Mouse (Mus musculus): ENCODE data around the gene Agtrap.

The Agtrap gene

DNA sequence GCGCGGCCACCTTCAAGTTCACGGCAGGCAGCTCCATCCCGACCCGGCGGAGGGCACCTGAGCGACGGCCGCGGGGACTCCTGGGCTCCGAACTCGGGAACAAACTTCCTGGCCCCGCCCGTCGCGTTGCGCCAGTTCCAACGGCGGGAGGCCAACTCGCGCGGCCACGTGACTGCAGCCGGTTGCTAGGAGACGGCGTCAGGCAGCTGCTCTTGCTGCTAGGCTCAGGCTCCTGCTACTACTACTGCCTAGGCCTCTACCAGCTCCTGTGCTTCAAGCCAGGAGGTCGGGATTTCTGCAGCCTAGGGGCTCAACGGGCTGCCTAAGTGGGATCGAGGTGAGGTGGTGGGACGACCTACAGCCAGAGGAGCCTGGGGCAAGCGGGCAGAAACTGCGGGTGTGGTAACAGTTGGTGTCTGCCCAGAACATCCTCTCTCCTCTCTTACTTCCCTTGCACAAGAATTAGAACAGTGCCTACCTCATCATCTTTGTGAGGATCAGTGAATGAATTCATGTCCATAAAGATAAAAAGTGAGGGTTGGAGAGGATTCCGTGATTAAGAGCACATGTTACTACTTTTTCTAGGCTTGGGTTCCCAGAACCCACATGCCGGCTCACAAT, at the start of gene Agtrap:
TSS of gene Agtrap (minus strand) at position 125 of the 621 bp plus-strand sequence.
- in situ Hi-C loops (cut with MboI; ENCODE audit: low sequenced_read_pairs) = no loop called here

DNA sequence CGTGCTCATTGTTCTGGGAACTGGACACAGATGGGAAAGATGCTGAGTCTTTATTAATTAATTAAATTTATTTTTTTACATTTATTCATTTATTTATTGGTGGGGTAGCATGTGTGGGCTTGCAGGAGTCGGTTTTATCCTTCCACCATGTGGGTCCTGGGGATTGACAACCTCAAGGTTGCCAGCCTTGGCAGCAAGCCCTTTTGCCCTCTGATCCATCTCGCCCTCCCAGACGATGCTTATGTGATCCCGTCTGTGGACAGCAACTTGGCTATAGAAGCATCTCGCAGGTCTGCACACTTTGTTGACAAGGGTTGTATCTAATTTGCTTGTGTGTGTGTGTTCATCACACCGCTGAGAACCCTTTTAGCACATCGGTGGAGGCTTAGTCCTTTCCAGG, 49.7 kb upstream of the Agtrap start:
- in situ Hi-C loops (cut with MboI; ENCODE audit: low sequenced_read_pairs) = no loop called here

- in situ Hi-C loops (cut with MboI; ENCODE audit: low sequenced_read_pairs) = no loop called here
Observed at GRCm38 (mm10) chr4:148134988-148135387, 47.2 kb upstream of the Agtrap start.

GRCm38 (mm10) chr4:148131497-148132081, 43.8 kb upstream of the Agtrap start:
- in situ Hi-C loops (cut with MboI; ENCODE audit: low sequenced_read_pairs) = no loop called here

DNA sequence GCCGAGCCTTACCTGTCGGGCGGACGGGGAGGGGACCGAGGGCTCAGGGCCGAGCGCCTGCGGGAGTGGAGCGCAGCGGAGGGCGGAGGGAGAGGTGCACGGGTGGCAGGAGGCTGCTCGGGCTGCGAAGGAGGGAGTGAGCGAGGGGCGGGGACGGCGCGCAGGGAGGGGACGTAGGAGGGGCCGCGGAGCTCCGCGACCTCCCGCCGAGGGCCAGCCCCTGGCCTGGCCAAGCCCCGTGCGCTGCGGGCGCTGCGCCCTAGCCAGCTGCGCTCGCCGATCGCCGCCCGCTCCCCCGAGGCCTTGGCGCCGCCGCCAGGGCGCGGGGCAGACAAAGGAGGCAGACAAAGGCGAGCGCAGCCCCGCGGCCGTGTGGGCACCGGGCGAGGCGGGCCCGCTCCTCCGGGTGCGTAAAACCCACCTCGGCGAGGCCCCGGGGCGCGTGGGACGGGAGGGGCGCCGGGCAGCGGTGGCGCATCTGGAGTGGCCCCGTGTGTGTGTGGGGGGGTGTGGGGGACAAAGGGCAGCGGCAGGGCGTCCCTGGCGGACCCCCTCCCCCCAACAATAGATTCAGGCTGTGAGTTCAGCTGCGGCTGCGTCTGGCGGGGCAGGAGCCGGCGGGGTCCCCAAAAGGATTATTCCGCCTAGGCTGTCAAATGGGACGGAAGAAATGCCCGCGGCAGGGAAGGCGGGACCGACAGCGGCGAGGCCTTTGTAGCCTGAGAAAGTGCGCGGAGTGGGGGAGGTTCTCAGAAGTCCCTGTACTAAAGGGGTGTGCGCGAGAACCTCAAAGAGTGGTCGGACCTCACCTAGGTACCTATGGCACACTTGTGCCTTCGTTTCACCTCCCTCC, 43.0 kb upstream of the Agtrap start, which contains the start of gene Draxin:
TSS of gene Draxin (minus strand) at position 138 of the 853 bp plus-strand sequence.
- in situ Hi-C loops (cut with MboI; ENCODE audit: low sequenced_read_pairs) = no loop called here

DNA sequence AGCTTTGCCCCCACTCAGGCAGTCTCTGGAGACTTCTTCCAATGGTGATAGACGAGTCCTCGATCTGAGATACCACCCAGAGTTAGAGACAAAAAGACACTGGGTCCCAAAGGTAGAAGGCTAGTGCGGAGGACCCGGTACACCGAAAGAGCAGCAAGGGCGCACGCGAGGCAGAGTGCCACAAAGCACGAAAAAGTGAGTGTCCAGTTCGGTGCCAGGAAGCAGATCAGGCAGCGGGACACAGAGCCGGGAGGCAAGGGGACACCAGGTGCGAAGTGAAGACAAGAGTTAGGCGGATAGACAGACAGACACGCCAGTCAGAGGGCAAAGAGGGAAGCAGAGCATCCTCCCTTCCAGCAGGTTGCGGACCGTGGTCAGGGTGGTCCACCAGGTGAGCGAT, 42.3 kb upstream of the Agtrap start, which contains the start of gene Mad2l2:
TSS of gene Mad2l2 (plus strand) at position 252 of the 400 bp plus-strand sequence.
- in situ Hi-C loops (cut with MboI; ENCODE audit: low sequenced_read_pairs) = no loop called here

DNA sequence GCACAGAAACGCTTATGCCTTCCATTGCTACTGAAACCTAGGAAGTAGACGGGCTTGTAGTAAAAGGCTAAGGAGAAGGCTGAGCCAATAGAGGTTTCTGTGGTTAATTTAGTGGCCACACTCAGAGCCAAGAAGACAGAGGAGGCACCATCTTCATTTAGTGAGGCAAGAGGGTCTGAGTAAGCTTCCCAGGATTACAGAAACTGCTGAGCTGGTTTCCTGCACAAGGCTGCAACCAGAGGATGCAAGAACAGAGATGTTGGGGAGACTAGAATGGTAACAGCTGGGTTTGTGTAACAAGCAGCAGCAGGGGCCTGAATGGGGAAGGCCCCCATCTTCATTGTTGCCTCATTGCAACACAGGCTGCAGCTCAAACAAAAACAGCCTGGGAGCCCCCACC, 40.8 kb upstream of the Agtrap start:
- in situ Hi-C loops (cut with MboI; ENCODE audit: low sequenced_read_pairs) = no loop called here

GRCm38 (mm10) chr4:148128241-148128640, 40.4 kb upstream of the Agtrap start:
- in situ Hi-C loops (cut with MboI; ENCODE audit: low sequenced_read_pairs) = no loop called here

DNA sequence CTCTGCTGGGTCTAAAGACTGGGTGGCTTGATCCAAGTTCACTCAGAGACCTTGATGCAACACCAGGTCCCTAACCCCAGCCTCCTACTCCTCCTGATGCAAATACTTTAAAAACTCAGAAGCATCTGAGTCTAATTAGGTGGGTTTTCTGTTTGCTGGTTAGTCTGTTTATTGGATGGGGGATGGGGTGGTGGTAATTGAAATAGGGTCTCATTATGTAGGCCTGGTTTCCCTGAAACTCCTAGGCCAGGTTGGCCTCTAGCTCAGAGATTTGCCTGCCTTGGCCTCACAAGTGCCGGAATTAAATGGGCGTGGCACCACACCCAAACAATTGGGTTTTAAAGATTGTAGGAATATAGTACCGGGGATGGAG, 34.8 kb upstream of the Agtrap start:
- in situ Hi-C loops (cut with MboI; ENCODE audit: low sequenced_read_pairs) = no loop called here

DNA sequence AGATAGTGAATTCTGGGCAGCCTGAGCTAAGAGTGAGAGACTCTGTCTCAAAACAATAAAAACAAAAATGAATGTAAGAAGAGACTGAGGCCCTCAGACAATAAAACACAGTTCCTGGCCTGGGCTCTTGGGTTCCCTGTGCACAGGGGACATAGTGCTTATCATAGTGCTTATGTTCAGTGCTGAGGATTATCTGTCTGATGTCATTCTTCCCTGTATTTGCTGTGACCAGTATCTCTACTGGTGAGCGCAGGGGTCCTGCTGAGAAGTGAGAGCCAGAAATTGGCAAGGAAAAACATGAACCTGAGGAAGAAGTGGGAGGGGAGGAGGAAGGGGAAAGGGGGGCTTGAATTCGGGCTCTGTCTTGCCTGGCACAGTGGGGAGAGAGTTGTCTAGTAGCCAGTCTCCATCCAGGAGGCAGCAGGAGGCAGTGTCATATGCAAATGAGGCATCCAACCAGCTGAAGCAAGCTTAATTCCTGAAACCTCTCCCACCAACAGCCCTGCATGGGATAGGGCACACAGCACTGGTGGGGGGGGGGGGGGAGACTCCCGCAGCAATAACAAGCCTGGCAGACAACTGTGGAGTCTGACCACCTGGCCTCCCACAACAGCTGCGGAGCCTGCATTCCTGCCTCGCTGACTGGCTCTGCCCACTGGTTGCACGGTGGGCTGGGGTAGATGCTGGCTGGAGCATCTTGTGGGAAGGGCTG, 34.3 kb upstream of the Agtrap start:
- in situ Hi-C loops (cut with MboI; ENCODE audit: low sequenced_read_pairs) = no loop called here

GRCm38 (mm10) chr4:148121362-148121761, 33.5 kb upstream of the Agtrap start:
- in situ Hi-C loops (cut with MboI; ENCODE audit: low sequenced_read_pairs) = no loop called here

GRCm38 (mm10) chr4:148120555-148120954, 32.7 kb upstream of the Agtrap start:
- in situ Hi-C loops (cut with MboI; ENCODE audit: low sequenced_read_pairs) = no loop called here

- in situ Hi-C loops (cut with MboI; ENCODE audit: low sequenced_read_pairs) = loop anchor here (5.0 kb wide), 1 partner anchor 43 kb away; the partner anchor contains the start of genes Fbxo2 and Fbxo44
Observed at GRCm38 (mm10) chr4:148119578-148119977, 31.7 kb upstream of the Agtrap start.

DNA sequence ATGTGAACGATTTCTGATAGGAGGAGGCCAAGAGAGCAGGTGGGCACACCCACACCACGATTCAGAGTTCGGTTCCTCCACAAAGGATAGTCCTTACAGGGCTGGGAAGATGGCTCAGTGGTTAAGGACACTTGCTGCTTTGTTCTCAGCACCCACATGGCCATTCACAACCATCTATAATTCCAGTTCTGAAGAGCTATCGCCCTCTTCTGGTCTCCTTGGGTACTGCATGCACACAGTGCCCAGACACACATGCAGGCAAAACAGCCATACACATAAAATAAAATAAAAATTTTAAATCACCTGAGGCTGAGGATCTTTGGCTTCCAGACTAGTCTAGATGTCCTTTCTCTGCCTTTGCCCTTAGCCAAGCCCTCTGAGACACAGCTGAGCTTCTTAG, 29.6 kb upstream of the Agtrap start:
- in situ Hi-C loops (cut with MboI; ENCODE audit: low sequenced_read_pairs) = loop anchor here (5.0 kb wide), 1 partner anchor 45 kb away; the partner anchor contains the start of genes Fbxo2 and Fbxo44

- in situ Hi-C loops (cut with MboI; ENCODE audit: low sequenced_read_pairs) = loop anchor here (5.0 kb wide), 1 partner anchor 46 kb away; the partner anchor contains the start of genes Fbxo2 and Fbxo44
Observed at GRCm38 (mm10) chr4:148116657-148117056, 28.8 kb upstream of the Agtrap start.

- in situ Hi-C loops (cut with MboI; ENCODE audit: low sequenced_read_pairs) = loop anchor here (5.0 kb wide), 1 partner anchor 47 kb away; the partner anchor contains the start of genes Fbxo2 and Fbxo44
Observed at GRCm38 (mm10) chr4:148115467-148115866, 27.6 kb upstream of the Agtrap start.

GRCm38 (mm10) chr4:148114758-148115391, 27.0 kb upstream of the Agtrap start:
- in situ Hi-C loops (cut with MboI; ENCODE audit: low sequenced_read_pairs) = loop anchor here (5.0 kb wide), 1 partner anchor 47 kb away; the partner anchor contains the start of genes Fbxo2 and Fbxo44

GRCm38 (mm10) chr4:148112519-148112918, 24.7 kb upstream of the Agtrap start:
- in situ Hi-C loops (cut with MboI; ENCODE audit: low sequenced_read_pairs) = no loop called here

- in situ Hi-C loops (cut with MboI; ENCODE audit: low sequenced_read_pairs) = no loop called here
Observed at GRCm38 (mm10) chr4:148109215-148109614, 21.4 kb upstream of the Agtrap start.

DNA sequence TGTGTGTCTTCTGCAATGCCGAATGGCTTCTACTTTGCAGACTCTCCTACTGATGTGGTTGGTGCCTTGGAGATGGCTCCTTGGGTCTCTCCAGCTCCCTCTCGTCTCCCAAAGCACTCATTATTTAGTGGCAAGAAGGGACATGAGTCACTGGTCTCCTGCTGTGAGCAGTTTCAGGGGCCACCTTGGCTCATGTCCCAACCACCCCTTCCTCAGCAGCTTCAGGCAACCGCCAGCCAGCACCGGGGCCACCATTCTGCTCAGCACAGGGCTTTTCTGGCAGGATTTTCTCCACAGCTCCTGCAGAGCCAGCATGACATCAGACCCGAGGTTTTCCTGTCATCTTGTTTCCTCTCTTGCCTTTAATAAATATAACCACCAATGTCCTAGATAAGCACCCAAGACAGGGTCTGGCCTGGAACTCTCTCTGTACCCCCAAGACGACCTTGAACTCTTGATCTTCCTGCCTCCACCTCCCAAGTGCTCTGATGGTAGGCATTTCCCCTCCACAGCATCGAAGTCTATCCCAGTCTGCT, 20.8 kb upstream of the Agtrap start:
- in situ Hi-C loops (cut with MboI; ENCODE audit: low sequenced_read_pairs) = no loop called here

All from CH12F3 (cell line).